Mouse (Mus musculus): ENCODE measurements at regions not wholly inside any gene's neighbourhood (a gene's known extent, or its start where the extent isn't known, plus 50 kb on each side); places are given as distances from the start of the nearest gene placed in this dataset.

DNA sequence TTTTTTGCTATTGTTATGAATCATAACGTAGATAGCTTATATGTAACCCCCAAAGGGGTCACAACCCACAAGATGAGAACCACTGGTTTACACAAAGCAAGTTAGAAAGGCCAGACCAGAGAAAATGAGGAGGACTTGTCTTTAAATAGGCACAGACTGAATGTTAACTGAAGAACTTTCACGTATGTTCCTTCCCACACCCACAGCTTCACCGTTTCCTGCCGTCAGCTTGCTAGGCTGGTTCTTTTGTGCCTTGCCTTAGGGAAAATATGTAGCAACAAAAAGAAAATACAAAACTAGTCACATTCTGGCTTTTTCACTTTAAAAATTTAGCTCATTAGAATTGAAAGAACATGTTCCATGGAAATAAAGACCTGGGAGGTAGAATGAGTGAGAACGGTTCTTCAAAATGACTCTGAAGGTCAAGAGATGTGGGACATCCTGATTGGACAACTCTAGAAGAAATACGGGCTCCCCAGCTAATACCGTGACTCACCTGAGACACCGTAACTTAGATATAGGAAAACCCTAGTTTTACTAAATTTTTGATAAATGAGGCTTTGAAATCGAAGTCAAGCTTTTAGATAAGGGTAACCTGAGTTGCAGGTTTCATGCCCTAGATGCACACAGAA is 57.2 kb upstream of the Gm47985 start:
- no peaks in the 10 kb centered on the region for H3K27me3 ChIP-seq (ENCODE audit: control insufficient read depth, insufficient read depth, low read depth, low read length)
- no peak for ATAC-seq
- no peaks in the 10 kb centered on the region for H3K4me1 ChIP-seq (ENCODE audit: control insufficient read depth, insufficient read depth, low read length)
- no peak overlapping the region for H3K4me2 ChIP-seq (ENCODE audit: low read length)
- no peaks in the 10 kb centered on the region for H3K9me3 ChIP-seq (replicated peaks; ENCODE audit: control insufficient read depth, low read length, poor library complexity, severe bottlenecking)
- H3K4me3 ChIP-seq (ENCODE audit: low read depth, low read length): no peak overlapping the region
- no peaks in the 10 kb centered on the region for H3K36me3 ChIP-seq (ENCODE audit: control insufficient read depth, insufficient read depth, low read length)
- no peak overlapping the region for H3K9ac ChIP-seq (ENCODE audit: low read depth, low read length)
- 87% methylated on average over 9 of the region's 9 CpGs for WGBS
- H3K27ac ChIP-seq (ENCODE audit: low read length): no peak overlapping the region

- H3K36me3 ChIP-seq (ENCODE audit: control insufficient read depth, insufficient read depth, low read length): no peaks in the 10 kb centered on the region
- no peak overlapping the region for H3K9ac ChIP-seq (ENCODE audit: low read depth, low read length)
- no peaks in the 10 kb centered on the region for H3K4me1 ChIP-seq (ENCODE audit: control insufficient read depth, insufficient read depth, low read length)
- H3K27ac ChIP-seq (ENCODE audit: low read length): no peak overlapping the region
- WGBS: 85% methylated on average over 3 of the region's 3 CpGs
- H3K4me2 ChIP-seq (ENCODE audit: low read length): no peak overlapping the region
- no peak overlapping the region for H3K4me3 ChIP-seq (ENCODE audit: low read depth, low read length)
- no peaks in the 10 kb centered on the region for H3K27me3 ChIP-seq (ENCODE audit: control insufficient read depth, insufficient read depth, low read depth, low read length)
- no peak for ATAC-seq
- no peaks in the 10 kb centered on the region for H3K9me3 ChIP-seq (replicated peaks; ENCODE audit: control insufficient read depth, low read length, poor library complexity, severe bottlenecking)
These were observed 56.4 kb upstream of the Gm47985 start for GRCm38 (mm10) chr1:151125764-151126485.

DNA sequence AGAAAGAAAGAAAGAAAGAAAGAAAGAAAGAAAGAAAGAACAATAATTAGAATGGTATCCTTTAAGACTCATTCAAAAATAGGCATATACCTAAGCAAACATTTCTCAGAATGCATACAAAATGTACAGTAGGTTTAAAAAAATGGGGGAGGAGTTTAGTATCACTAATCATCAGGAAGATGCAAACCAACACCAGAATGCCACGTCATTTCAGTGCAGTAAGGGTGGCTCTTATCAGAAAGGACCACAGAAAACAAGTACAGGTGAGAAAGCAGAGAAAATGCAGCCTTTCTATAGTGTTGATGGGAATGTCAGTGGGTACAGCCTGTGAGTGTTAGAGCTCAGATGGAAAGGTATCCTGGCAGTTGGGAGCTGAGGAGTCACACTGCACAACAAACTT is 55.6 kb upstream of the Gm47985 start:
- H3K36me3 ChIP-seq (ENCODE audit: control insufficient read depth, insufficient read depth, low read length): no peaks in the 10 kb centered on the region
- no peak for ATAC-seq
- no peak overlapping the region for H3K9ac ChIP-seq (ENCODE audit: low read depth, low read length)
- no peak overlapping the region for H3K4me3 ChIP-seq (ENCODE audit: low read depth, low read length)
- no peaks in the 10 kb centered on the region for H3K4me1 ChIP-seq (ENCODE audit: control insufficient read depth, insufficient read depth, low read length)
- H3K4me2 ChIP-seq (ENCODE audit: low read length): no peak overlapping the region
- no peaks in the 10 kb centered on the region for H3K27me3 ChIP-seq (ENCODE audit: control insufficient read depth, insufficient read depth, low read depth, low read length)
- no peaks in the 10 kb centered on the region for H3K9me3 ChIP-seq (replicated peaks; ENCODE audit: control insufficient read depth, low read length, poor library complexity, severe bottlenecking)
- H3K27ac ChIP-seq (ENCODE audit: low read length): no peak overlapping the region
- 72% methylated on average over 1 of the region's 1 CpGs for WGBS

GRCm38 (mm10) chr1:151128005-151128404 is 54.3 kb upstream of the Gm47985 start:
- Histone ChIP-seq H3K4me3 (ENCODE audit: low read depth, low read length) (no peak overlapping the region), H3K4me2 (ENCODE audit: low read length) (no peak overlapping the region), H3K9ac (ENCODE audit: low read depth, low read length) (no peak overlapping the region), H3K4me1 (ENCODE audit: control insufficient read depth, insufficient read depth, low read length) (no peaks in the 10 kb centered on the region), H3K27ac (ENCODE audit: low read length) (no peak overlapping the region), H3K36me3 (ENCODE audit: control insufficient read depth, insufficient read depth, low read length) (no peaks in the 10 kb centered on the region), H3K27me3 (ENCODE audit: control insufficient read depth, insufficient read depth, low read depth, low read length) (no peaks in the 10 kb centered on the region), H3K9me3 (replicated peaks; ENCODE audit: control insufficient read depth, low read length, poor library complexity, severe bottlenecking) (no peaks in the 10 kb centered on the region)
- ATAC-seq: no peak
- 79% methylated on average over 5 of the region's 5 CpGs for WGBS

DNA sequence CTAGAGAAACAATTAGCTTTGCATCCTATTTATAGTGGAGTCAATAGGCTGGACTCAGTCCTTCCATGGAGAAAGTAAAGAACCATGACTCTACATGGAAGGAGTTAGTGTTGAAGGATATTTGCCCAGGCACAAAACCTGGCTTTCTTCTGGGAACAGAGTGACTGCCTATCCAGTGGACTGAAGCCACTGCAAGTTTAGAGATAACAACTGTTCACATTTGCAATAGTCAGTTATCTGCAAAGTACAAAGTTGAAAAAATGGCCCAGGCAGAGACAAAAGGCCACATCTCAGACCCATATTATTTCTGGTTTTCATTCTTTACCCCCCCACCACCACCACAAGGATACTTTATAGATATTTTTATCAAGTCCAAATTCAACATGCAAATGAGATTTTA is 53.4 kb upstream of the Gm47985 start:
- H3K4me1 ChIP-seq (ENCODE audit: control insufficient read depth, insufficient read depth, low read length): no peaks in the 10 kb centered on the region
- H3K27me3 ChIP-seq (ENCODE audit: control insufficient read depth, insufficient read depth, low read depth, low read length): no peaks in the 10 kb centered on the region
- H3K4me2 ChIP-seq (ENCODE audit: low read length): no peak overlapping the region
- H3K9ac ChIP-seq (ENCODE audit: low read depth, low read length): no peak overlapping the region
- no peak for ATAC-seq
- no peak overlapping the region for H3K27ac ChIP-seq (ENCODE audit: low read length)
- H3K36me3 ChIP-seq (ENCODE audit: control insufficient read depth, insufficient read depth, low read length): no peaks in the 10 kb centered on the region
- no peak overlapping the region for H3K4me3 ChIP-seq (ENCODE audit: low read depth, low read length)
- no peaks in the 10 kb centered on the region for H3K9me3 ChIP-seq (replicated peaks; ENCODE audit: control insufficient read depth, low read length, poor library complexity, severe bottlenecking)

- no peak overlapping the region for H3K27ac ChIP-seq (ENCODE audit: low read length)
- WGBS: 86% methylated on average over 6 of the region's 6 CpGs
- H3K36me3 ChIP-seq (ENCODE audit: control insufficient read depth, insufficient read depth, low read length): no peaks in the 10 kb centered on the region
- H3K4me3 ChIP-seq (ENCODE audit: low read depth, low read length): no peak overlapping the region
- no peak overlapping the region for H3K9ac ChIP-seq (ENCODE audit: low read depth, low read length)
- H3K4me1 ChIP-seq (ENCODE audit: control insufficient read depth, insufficient read depth, low read length): no peaks in the 10 kb centered on the region
- H3K27me3 ChIP-seq (ENCODE audit: control insufficient read depth, insufficient read depth, low read depth, low read length): no peaks in the 10 kb centered on the region
- no peaks in the 10 kb centered on the region for H3K9me3 ChIP-seq (replicated peaks; ENCODE audit: control insufficient read depth, low read length, poor library complexity, severe bottlenecking)
- H3K4me2 ChIP-seq (ENCODE audit: low read length): no peak overlapping the region
- no peak for ATAC-seq
These were observed 52.3 kb upstream of the Gm47985 start for GRCm38 (mm10) chr1:151130036-151130435.

DNA sequence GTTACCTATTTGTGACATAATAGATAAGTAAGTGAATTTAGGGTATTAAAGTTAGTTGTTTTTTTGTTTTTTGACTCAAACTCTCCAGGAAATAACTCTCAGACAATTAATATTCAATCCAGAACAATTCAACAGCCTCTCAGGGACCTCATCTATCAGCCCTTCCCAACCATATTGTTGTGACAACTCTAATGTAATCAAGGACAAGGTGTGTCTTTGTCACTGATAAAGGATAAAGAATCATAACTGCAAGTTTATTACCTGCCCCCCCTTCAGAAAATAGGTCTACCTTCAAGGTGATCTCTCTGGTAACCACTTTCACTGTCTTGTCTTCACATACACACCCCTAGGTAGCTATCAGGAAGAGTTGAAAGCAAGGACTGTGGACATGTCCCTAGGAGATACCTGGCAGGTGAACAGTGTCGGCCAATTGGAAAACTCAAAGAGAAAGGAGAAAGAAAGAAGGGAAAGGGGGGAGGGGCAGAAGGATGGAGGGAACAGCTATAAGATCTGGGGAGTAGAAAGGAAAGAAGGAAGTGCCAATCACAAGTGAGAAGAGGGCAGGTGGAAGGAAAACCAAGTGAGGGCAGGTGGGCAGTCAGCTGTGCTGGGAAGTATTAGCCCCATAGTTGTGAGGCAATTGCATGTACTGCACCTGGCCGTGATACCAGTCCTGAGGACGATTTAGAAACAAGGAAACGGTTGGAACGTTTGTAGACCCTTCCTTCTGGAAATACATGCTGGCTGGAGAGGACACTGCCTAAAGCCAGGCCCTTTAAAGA is 51.3 kb upstream of the Gm47985 start:
- 88% methylated on average over 5 of the region's 5 CpGs for WGBS
- no peaks in the 10 kb centered on the region for H3K4me1 ChIP-seq (ENCODE audit: control insufficient read depth, insufficient read depth, low read length)
- H3K4me3 ChIP-seq (ENCODE audit: low read depth, low read length): no peak overlapping the region
- no peak overlapping the region for H3K27ac ChIP-seq (ENCODE audit: low read length)
- no peaks in the 10 kb centered on the region for H3K36me3 ChIP-seq (ENCODE audit: control insufficient read depth, insufficient read depth, low read length)
- no peaks in the 10 kb centered on the region for H3K9me3 ChIP-seq (replicated peaks; ENCODE audit: control insufficient read depth, low read length, poor library complexity, severe bottlenecking)
- no peaks in the 10 kb centered on the region for H3K27me3 ChIP-seq (ENCODE audit: control insufficient read depth, insufficient read depth, low read depth, low read length)
- ATAC-seq: no peak
- no peak overlapping the region for H3K9ac ChIP-seq (ENCODE audit: low read depth, low read length)
- no peak overlapping the region for H3K4me2 ChIP-seq (ENCODE audit: low read length)

GRCm38 (mm10) chr1:151131627-151132284 is 50.6 kb upstream of the Gm47985 start:
- no peak for ATAC-seq
- no peak overlapping the region for H3K4me3 ChIP-seq (ENCODE audit: low read depth, low read length)
- H3K4me2 ChIP-seq (ENCODE audit: low read length): no peak overlapping the region
- no peaks in the 10 kb centered on the region for H3K9me3 ChIP-seq (replicated peaks; ENCODE audit: control insufficient read depth, low read length, poor library complexity, severe bottlenecking)
- no peaks in the 10 kb centered on the region for H3K27me3 ChIP-seq (ENCODE audit: control insufficient read depth, insufficient read depth, low read depth, low read length)
- no peaks in the 10 kb centered on the region for H3K4me1 ChIP-seq (ENCODE audit: control insufficient read depth, insufficient read depth, low read length)
- H3K27ac ChIP-seq (ENCODE audit: low read length): no peak overlapping the region
- 82% methylated on average over 4 of the region's 4 CpGs for WGBS
- H3K36me3 ChIP-seq (ENCODE audit: control insufficient read depth, insufficient read depth, low read length): no peaks in the 10 kb centered on the region
- no peak overlapping the region for H3K9ac ChIP-seq (ENCODE audit: low read depth, low read length)
